ENCODE assay signal across 26 mouse cellular contexts in genomic region chr11:113717767-113718424, GRCm38 (mm10). TPM values are rescaled to one million over a fixed set of nuclear protein-coding genes. Genes with fewer than 3 reads are reported as not detected.
DNase-seq lines count a peak whose midpoint lies in the region; ATAC-seq and TF ChIP-seq lines count a peak whose summit lies in the region.
"Had no signal": no experiment of that assay in that cellular context is flagged by ENCODE, and none has a peak within 500 bp of the region (broad histone marks: within the 10 kb centered on the region; RNA-seq: fewer than 3 reads in every experiment).

No protein-coding gene starts in this region.

- H3K9ac ChIP-seq in hindbrain, embryonic 14.5 days, result no peak overlapping the region
- H3K9ac ChIP-seq in lung, embryonic 14.5 days, result no peak overlapping the region
- H3K9ac ChIP-seq in liver, embryonic 11.5 days (ENCODE audit: low read depth, low read length), result no peak overlapping the region
- H3K9ac ChIP-seq: embryonic facial prominence, embryonic 12.5 days; forebrain, postnatal 0 days; limb, embryonic 13.5 days; liver, embryonic 13.5 days; neural tube, embryonic 15.5 days had no signal

- WGBS in hindbrain, embryonic 10.5 days, result 59% methylated on average over 16 of the region's 16 CpGs
- 57% methylated on average over 16 of the region's 16 CpGs for WGBS in hindbrain, embryonic 14.5 days
- WGBS in lung, embryonic 14.5 days, result 38% methylated on average over 16 of the region's 16 CpGs
- WGBS in liver, embryonic 11.5 days, result 66% methylated on average over 16 of the region's 16 CpGs

- peak overlapping the region; percentile 53; the same call in 1 of the 2 replicates for H3K27ac ChIP-seq in hindbrain, embryonic 10.5 days
- H3K27ac ChIP-seq in hindbrain, embryonic 14.5 days, result no peak overlapping the region
- no peak overlapping the region for H3K27ac ChIP-seq in lung, embryonic 14.5 days (ENCODE audit: low read depth)
- no peak overlapping the region for H3K27ac ChIP-seq in liver, embryonic 11.5 days (ENCODE audit: low read depth, low read length)
- H3K27ac ChIP-seq: embryonic facial prominence, embryonic 12.5 days; limb, embryonic 13.5 days; liver, embryonic 13.5 days; macrophage; neural tube, embryonic 15.5 days had no signal

- H3K27me3 ChIP-seq in hindbrain, embryonic 10.5 days (ENCODE audit: insufficient read depth, poor library complexity, severe bottlenecking), result peaks cover 37% of the 10 kb centered on the region
- no peaks in the 10 kb centered on the region for H3K27me3 ChIP-seq in hindbrain, embryonic 14.5 days (ENCODE audit: control insufficient read depth, insufficient read depth, low read length)
- no peaks in the 10 kb centered on the region for H3K27me3 ChIP-seq in lung, embryonic 14.5 days (ENCODE audit: insufficient read depth, low read length)
- H3K27me3 ChIP-seq in liver, embryonic 11.5 days (replicated peaks; ENCODE audit: control insufficient read depth, insufficient read depth, low read length), result no peaks in the 10 kb centered on the region
- H3K27me3 ChIP-seq: CH12.LX; embryonic facial prominence, embryonic 12.5 days; limb, embryonic 13.5 days; neural tube, embryonic 15.5 days had no signal

- ATAC-seq in hindbrain, embryonic 14.5 days (ENCODE audit: low FRiP score), result no peak
- no peak for ATAC-seq in lung, embryonic 14.5 days (ENCODE audit: insufficient read depth)
- ATAC-seq in liver, embryonic 11.5 days (replicated peaks; ENCODE audit: low FRiP score), result no peak
- ATAC-seq: activated CD4-positive, CD25-positive, alpha-beta regulatory T cell, adult 4 months; forebrain, postnatal 0 days; intestine, postnatal 0 days had no signal

- no peak overlapping the region for H3K4me3 ChIP-seq in hindbrain, embryonic 10.5 days
- H3K4me3 ChIP-seq in hindbrain, embryonic 14.5 days (replicated peaks; ENCODE audit: low read length), result no peak overlapping the region
- H3K4me3 ChIP-seq in lung, embryonic 14.5 days (ENCODE audit: low read depth, low read length), result no peak overlapping the region
- H3K4me3 ChIP-seq in liver, embryonic 11.5 days (ENCODE audit: low read depth, low read length), result no peak overlapping the region
- H3K4me3 ChIP-seq: embryonic facial prominence, embryonic 12.5 days; limb, embryonic 13.5 days; liver, embryonic 13.5 days; neural tube, embryonic 15.5 days had no signal

- no peaks in the 10 kb centered on the region for H3K9me3 ChIP-seq in hindbrain, embryonic 10.5 days
- H3K9me3 ChIP-seq in hindbrain, embryonic 14.5 days (ENCODE audit: control insufficient read depth, low read length), result no peaks in the 10 kb centered on the region
- no peaks in the 10 kb centered on the region for H3K9me3 ChIP-seq in lung, embryonic 14.5 days (ENCODE audit: low read depth, low read length)
- no peaks in the 10 kb centered on the region for H3K9me3 ChIP-seq in liver, embryonic 11.5 days (ENCODE audit: control insufficient read depth, low read length)
- H3K9me3 ChIP-seq: embryonic facial prominence, embryonic 12.5 days; limb, embryonic 13.5 days; liver, embryonic 13.5 days; neural tube, embryonic 15.5 days had no signal

- H3K4me2 ChIP-seq in hindbrain, embryonic 14.5 days (replicated peaks), result no peak overlapping the region
- H3K4me2 ChIP-seq in lung, embryonic 14.5 days, result no peak overlapping the region
- no peak overlapping the region for H3K4me2 ChIP-seq in liver, embryonic 11.5 days
- H3K4me2 ChIP-seq: embryonic facial prominence, embryonic 12.5 days; heart, embryonic 11.5 days; limb, embryonic 13.5 days; liver, embryonic 13.5 days; midbrain, embryonic 11.5 days; neural tube, embryonic 15.5 days had no signal

- peaks cover 35% of the 10 kb centered on the region for H3K4me1 ChIP-seq in hindbrain, embryonic 10.5 days (replicated peaks)
- no peaks in the 10 kb centered on the region for H3K4me1 ChIP-seq in hindbrain, embryonic 14.5 days (replicated peaks; ENCODE audit: control insufficient read depth, insufficient read depth, low read length)
- H3K4me1 ChIP-seq in lung, embryonic 14.5 days (ENCODE audit: insufficient read depth), result no peaks in the 10 kb centered on the region
- H3K4me1 ChIP-seq in liver, embryonic 11.5 days (replicated peaks; ENCODE audit: control insufficient read depth, insufficient read depth, low read length), result no peaks in the 10 kb centered on the region
- H3K4me1 ChIP-seq: neural tube, embryonic 15.5 days had no signal

- no peak for TF ChIP-seq CTCF in lung, embryonic 14.5 days (IDR thresholded peaks at IDR 0.05; ENCODE audit: low read depth)

- H3K36me3 ChIP-seq in hindbrain, embryonic 10.5 days, result no peaks in the 10 kb centered on the region
- no peaks in the 10 kb centered on the region for H3K36me3 ChIP-seq in hindbrain, embryonic 14.5 days (replicated peaks; ENCODE audit: control insufficient read depth, insufficient read depth)
- no peaks in the 10 kb centered on the region for H3K36me3 ChIP-seq in lung, embryonic 14.5 days (ENCODE audit: insufficient read depth)
- no peaks in the 10 kb centered on the region for H3K36me3 ChIP-seq in liver, embryonic 11.5 days (ENCODE audit: control insufficient read depth, insufficient read depth, low read length)
- H3K36me3 ChIP-seq: embryonic facial prominence, embryonic 12.5 days; limb, embryonic 13.5 days; liver, embryonic 13.5 days; neural tube, embryonic 15.5 days had no signal

- peak; percentile 46 for DNase-seq in hindbrain, embryonic 10.5 days (ENCODE audit: low spot score)
- DNase-seq in hindbrain, embryonic 14.5 days (ENCODE audit: low spot score), result no peak
- DNase-seq in Muller cell, postnatal 12 days (ENCODE audit: inconsistent ontology term), result peak; percentile 68
- DNase-seq in lung, embryonic 14.5 days, result peak; percentile 64
- DNase-seq in lung, postnatal 36 days, result peak; percentile 84
- DNase-seq in cerebellum, postnatal 14 days, result no peak
- no peak for DNase-seq in liver, embryonic 11.5 days (ENCODE audit: low spot score)
- DNase-seq: adrenal gland, postnatal 10 days; B cell, adult 2 months; cerebellum, adult 2 months; cerebellum, postnatal 36 days; forebrain, postnatal 0 days; heart, postnatal 10 days; kidney, postnatal 4 days; liver, embryonic 13.5 days; thymus, postnatal 14 days had no signal

RNA-seq across cellular contexts. Expression of gene Cpsf4l, which starts 8.1 kb away (rescaled TPM):
- 0.47 and 1.1 TPM in 2 replicates for polyA plus RNA-seq in hindbrain, embryonic 10.5 days (2016; fragmentation: Nextera tagmentation; extraction: Ambion mirVana)
- 0.27 and 0.54 TPM in 2 replicates for polyA plus RNA-seq in hindbrain, embryonic 14.5 days (2014; fragmentation: Nextera tagmentation; extraction: Ambion mirVana)
- polyA plus RNA-seq in lung, embryonic 14.5 days (2014; fragmentation: Nextera tagmentation; extraction: Ambion mirVana), result 0.35 and 0.59 TPM in 2 replicates
- polyA plus RNA-seq in liver, embryonic 11.5 days (2014; fragmentation: Nextera tagmentation; extraction: Ambion mirVana), result 0.18 and 0.29 TPM in 2 replicates
- polyA plus RNA-seq: intestine, postnatal 0 days; liver, embryonic 13.5 days; macrophage; small intestine, adult 2 months had no signal

RNA-seq across cellular contexts. Expression of gene D11Wsu47e, which starts 33.7 kb away (rescaled TPM):
- polyA plus RNA-seq in hindbrain, embryonic 10.5 days (2016; fragmentation: Nextera tagmentation; extraction: Ambion mirVana), result 25.8 and 27.3 TPM in 2 replicates
- polyA plus RNA-seq in hindbrain, embryonic 14.5 days (2014; fragmentation: Nextera tagmentation; extraction: Ambion mirVana), result 22.2 and 24.2 TPM in 2 replicates
- 20.9 and 22.9 TPM in 2 replicates for polyA plus RNA-seq in lung, embryonic 14.5 days (2014; fragmentation: Nextera tagmentation; extraction: Ambion mirVana)
- polyA plus RNA-seq in liver, embryonic 11.5 days (2014; fragmentation: Nextera tagmentation; extraction: Ambion mirVana), result 22.4 and 22.9 TPM in 2 replicates

RNA-seq across cellular contexts. Expression of gene Cdc42ep4, which starts 33.8 kb away (rescaled TPM):
- 114 and 120 TPM in 2 replicates for polyA plus RNA-seq in hindbrain, embryonic 10.5 days (2016; fragmentation: Nextera tagmentation; extraction: Ambion mirVana)
- 42.0 and 43.8 TPM in 2 replicates for polyA plus RNA-seq in hindbrain, embryonic 14.5 days (2014; fragmentation: Nextera tagmentation; extraction: Ambion mirVana)
- 86.6 and 86.9 TPM in 2 replicates for polyA plus RNA-seq in lung, embryonic 14.5 days (2014; fragmentation: Nextera tagmentation; extraction: Ambion mirVana)
- polyA plus RNA-seq in liver, embryonic 11.5 days (2014; fragmentation: Nextera tagmentation; extraction: Ambion mirVana), result 26.0 and 29.5 TPM in 2 replicates

RNA-seq across cellular contexts. Expression of gene Fam104a, which starts 33.9 kb away (rescaled TPM):
- polyA plus RNA-seq in hindbrain, embryonic 10.5 days (2016; fragmentation: Nextera tagmentation; extraction: Ambion mirVana), result 58.8 TPM in 2 replicates
- polyA plus RNA-seq in hindbrain, embryonic 14.5 days (2014; fragmentation: Nextera tagmentation; extraction: Ambion mirVana), result 42.3 and 43.7 TPM in 2 replicates
- polyA plus RNA-seq in lung, embryonic 14.5 days (2014; fragmentation: Nextera tagmentation; extraction: Ambion mirVana), result 46.6 and 52.0 TPM in 2 replicates
- polyA plus RNA-seq in liver, embryonic 11.5 days (2014; fragmentation: Nextera tagmentation; extraction: Ambion mirVana), result 58.7 and 62.3 TPM in 2 replicates

Comparison
In these comparisons a context has a peak if more than half of its experiments do, and no peak if none do; other contexts are left out.
1. DNase-seq: peak in hindbrain, embryonic 10.5 days (single experiment), Muller cell, postnatal 12 days (single experiment), lung, embryonic 14.5 days (single experiment) and lung, postnatal 36 days (single experiment); none in hindbrain, embryonic 14.5 days (single experiment), cerebellum, postnatal 14 days (0 of 2) and liver, embryonic 11.5 days (single experiment).